Mouse (Mus musculus) spleen, adult 2 months (tissue): ENCODE measurements at regions not wholly inside any gene's neighbourhood (a gene's known extent, or its start where the extent isn't known, plus 50 kb on each side); places are given as distances from the start of the nearest gene placed in this dataset.

Source experiments
- DNase-seq, 2 experiments: peaks; one replicate each; pipeline versions ENCODE4 v3.0.0 to v3.0.0-alpha.2; 2012 to 2021; ENCODE audit warnings: low spot score in 2 of 2, low read depth in 1 of 2
- H3K27ac ChIP-seq: fragments of 200-500 bp; 2 replicates; pipeline ENCODE4 v1.5.1; 2012; ENCODE audit warnings: low read length, inconsistent platforms; ENCODE audit not compliant: insufficient read depth
- H3K27me3 ChIP-seq: fragments of 200-500 bp; 2 replicates; pipeline ENCODE4 v1.6.1; 2012; ENCODE audit warnings: mild to moderate bottlenecking, moderate library complexity, low read length, inconsistent platforms; ENCODE audit not compliant: control insufficient read depth, insufficient read depth
- H3K36me3 ChIP-seq: fragments of 200-500 bp; 2 replicates; pipeline ENCODE4 v1.6.1; 2012; ENCODE audit warnings: mild to moderate bottlenecking, low read length, inconsistent platforms; ENCODE audit not compliant: control insufficient read depth, insufficient read depth
- H3K4me1 ChIP-seq: fragments of 200-500 bp; 2 replicates; pipeline ENCODE4 v1.6.1; 2011; ENCODE audit warnings: inconsistent platforms; ENCODE audit not compliant: control insufficient read depth, insufficient read depth, insufficient read length
- H3K4me3 ChIP-seq: fragments of 200-500 bp; 2 replicates; pipeline ENCODE4 v1.5.1; 2011; ENCODE audit warnings: mild to moderate bottlenecking, inconsistent platforms; ENCODE audit not compliant: insufficient read depth, insufficient read length; ENCODE audit errors: extremely low read depth
- CTCF ChIP-seq: fragments of 200-500 bp; IDR thresholded peaks from 2 replicates; pipeline ENCODE4 v1.5.1; 2011; ENCODE audit warnings: mild to moderate bottlenecking, inconsistent platforms; ENCODE audit not compliant: insufficient read depth, insufficient read length, insufficient replicate concordance; ENCODE audit errors: extremely low read depth
- POLR2A ChIP-seq: fragments of 200-500 bp; IDR thresholded peaks from 2 replicates; pipeline ENCODE4 v1.6.1; 2011; ENCODE audit warnings: low read depth, low read length, inconsistent platforms
- WGBS: fragments of 180-500 bp; shearing (Covaris S2); methylation state at CpG from one replicate; pipeline ENCODE4 v1.1.7; 2018; 5-methylcytosine and 5-hydroxymethylcytosine counted together

GRCm38 (mm10) chr15:7723202-7723721 is 87.4 kb upstream of the Gdnf start:
- WGBS: 30% methylated on average over 5 of the region's 5 CpGs
- no peak overlapping the region for H3K27ac ChIP-seq
- H3K4me1 ChIP-seq: no peaks in the 10 kb centered on the region
- no peak for DNase-seq
- H3K4me3 ChIP-seq: no peak overlapping the region
- H3K27me3 ChIP-seq: no peaks in the 10 kb centered on the region
- no peak for TF ChIP-seq POLR2A
- no peak for TF ChIP-seq CTCF
- H3K36me3 ChIP-seq: no peaks in the 10 kb centered on the region

- Histone ChIP-seq H3K4me1 (no peaks in the 10 kb centered on the region), H3K27me3 (no peaks in the 10 kb centered on the region), H3K4me3 (no peak overlapping the region), H3K27ac (no peak overlapping the region), H3K36me3 (no peaks in the 10 kb centered on the region)
- WGBS: 88% methylated on average over 2 of the region's 2 CpGs
- DNase-seq: no peak
- no peak for TF ChIP-seq CTCF
- TF ChIP-seq POLR2A: no peak
Observed at GRCm38 (mm10) chr15:7723770-7724169, 86.9 kb upstream of the Gdnf start.

- H3K4me3 ChIP-seq: no peak overlapping the region
- 66% methylated on average over 4 of the region's 4 CpGs for WGBS
- H3K4me1 ChIP-seq: no peaks in the 10 kb centered on the region
- no peaks in the 10 kb centered on the region for H3K27me3 ChIP-seq
- no peak overlapping the region for H3K27ac ChIP-seq
- H3K36me3 ChIP-seq: no peaks in the 10 kb centered on the region
- no peak for TF ChIP-seq CTCF
- no peak for TF ChIP-seq POLR2A
- DNase-seq: no peak
Observed at GRCm38 (mm10) chr15:7725505-7725904, 85.1 kb upstream of the Gdnf start.

GRCm38 (mm10) chr15:7747586-7747985 is 63.1 kb upstream of the Gdnf start:
- Histone ChIP-seq H3K4me1 (no peaks in the 10 kb centered on the region), H3K4me3 (no peak overlapping the region), H3K27ac (no peak overlapping the region), H3K36me3 (no peaks in the 10 kb centered on the region), H3K27me3 (no peaks in the 10 kb centered on the region)
- DNase-seq: no peak
- TF ChIP-seq CTCF (no peak), POLR2A (no peak)
- 94% methylated on average over 4 of the region's 4 CpGs for WGBS

GRCm38 (mm10) chr15:7750441-7750840 is 60.2 kb upstream of the Gdnf start:
- TF ChIP-seq POLR2A (no peak), CTCF (no peak)
- H3K36me3 ChIP-seq: no peaks in the 10 kb centered on the region
- H3K4me1 ChIP-seq: no peaks in the 10 kb centered on the region
- 87% methylated on average over 5 of the region's 5 CpGs for WGBS
- no peak overlapping the region for H3K27ac ChIP-seq
- H3K27me3 ChIP-seq: no peaks in the 10 kb centered on the region
- no peak overlapping the region for H3K4me3 ChIP-seq
- no peak for DNase-seq
